Mouse (Mus musculus): Measurements from ENCODE around the gene Ccdc18. TPM values are rescaled to one million over a fixed set of nuclear protein-coding genes. Genes with fewer than 3 reads are reported as not detected.
"Not testable (repeated sequence)": the region's sequence is repeated elsewhere in the genome, so short reads cannot be mapped to it uniquely, and the experiment has no call there.

Gene Ccdc18
- polyA plus RNA-seq (2015; fragmentation: Nextera tagmentation; extraction: Ambion mirVana): 10.8 and 11.1 TPM in 2 replicates

DNA sequence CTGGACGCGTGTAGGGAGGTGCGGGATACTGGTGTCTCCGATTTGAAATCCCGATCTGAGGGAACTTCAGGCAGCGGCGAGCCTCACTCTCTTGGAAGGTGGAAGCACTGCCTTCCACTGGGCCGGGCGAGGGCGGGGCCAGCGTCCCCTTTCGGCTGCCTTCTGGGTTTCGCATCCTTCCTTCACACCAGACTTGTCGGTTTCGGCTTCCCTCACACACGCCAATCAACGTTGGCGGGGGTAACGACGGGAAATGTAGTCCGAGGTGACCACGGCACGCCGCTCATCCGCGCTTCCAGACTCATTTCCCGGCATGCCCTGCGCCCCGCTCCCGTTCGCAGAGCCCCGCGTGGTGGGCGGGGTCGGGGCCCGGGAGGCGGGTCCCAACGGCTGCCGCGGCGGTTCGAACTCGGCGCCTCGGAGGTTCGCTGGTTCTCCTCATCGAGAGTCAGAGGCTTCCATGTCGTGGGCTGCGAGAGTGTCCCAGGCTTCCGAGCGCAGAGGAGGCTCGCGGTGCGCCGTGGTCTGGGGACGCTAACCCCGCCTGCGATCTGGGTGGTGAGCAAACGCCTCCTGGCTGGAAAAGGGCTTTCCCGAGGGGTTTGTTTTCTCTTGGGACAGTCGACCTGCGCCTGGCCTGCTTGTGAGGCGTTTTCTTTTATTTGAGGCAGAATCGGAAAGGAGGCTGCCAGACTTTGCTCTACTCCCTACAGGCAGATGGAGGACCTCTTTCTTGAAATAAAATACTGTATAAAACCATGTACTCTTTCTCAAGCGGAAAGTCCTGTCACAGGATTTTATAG lies at the start of gene Ccdc18, which contains the start of gene Tmed5:
Gene Ccdc18 (plus strand): TSS at position 435 of the 803 bp plus-strand sequence.
Gene Tmed5 (minus strand): TSS at position 180 of the 803 bp plus-strand sequence.
- Histone ChIP-seq H3K4me1 (peaks cover 11% of the 10 kb centered on the region), H3K9me3 (no peaks in the 10 kb centered on the region), H3K27ac (peak within 1 kb of the TSS; percentile 89), H3K9ac (peak within 1 kb of the TSS; percentile 87), H3K4me3 (peak within 1 kb of the TSS; percentile 87), H3K36me3 (peaks cover 5% of the 10 kb centered on the region; the same call in 1 of the 2 replicates), H3K4me2 (peak within 1 kb of the TSS; percentile 66), H3K27me3 (no peaks in the 10 kb centered on the region)
- WGBS: under 1% methylated on average over 65 of the region's 65 CpGs
- peak; percentile 99 for ATAC-seq (ENCODE audit: insufficient number of reproducible peaks, insufficient read depth, low FRiP score, low TSS enrichment, low read depth)

DNA sequence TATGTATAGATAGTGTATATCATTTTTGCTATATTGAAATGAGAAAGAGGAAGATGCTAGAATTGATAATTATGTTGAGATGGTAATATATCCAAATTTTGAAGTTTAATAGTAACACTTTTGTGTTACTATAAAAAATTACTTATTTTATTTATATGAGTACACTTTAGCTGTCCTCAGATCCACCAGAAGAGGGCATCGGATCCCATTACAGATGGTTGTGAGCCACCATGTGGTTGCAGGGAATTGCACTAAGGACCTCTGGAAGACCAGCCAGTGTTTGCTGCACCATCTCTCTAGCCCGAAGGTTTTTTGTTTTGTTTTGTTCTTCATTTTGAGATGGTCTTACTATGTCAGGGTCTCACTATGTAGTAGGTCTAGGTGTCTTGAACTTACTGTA lies 47.2 kb upstream of the Ccdc18 start:
- H3K27me3 ChIP-seq: no peaks in the 10 kb centered on the region
- H3K4me2 ChIP-seq: no peak overlapping the region
- no peaks in the 10 kb centered on the region for H3K4me1 ChIP-seq
- ATAC-seq (ENCODE audit: insufficient number of reproducible peaks, insufficient read depth, low FRiP score, low TSS enrichment, low read depth): no peak
- no peak overlapping the region for H3K9ac ChIP-seq
- peaks cover 65% of the 10 kb centered on the region for H3K36me3 ChIP-seq
- H3K27ac ChIP-seq: no peak overlapping the region
- H3K4me3 ChIP-seq: no peak overlapping the region
- WGBS: 97% methylated on average over 2 of the region's 2 CpGs
- no peaks in the 10 kb centered on the region for H3K9me3 ChIP-seq

DNA sequence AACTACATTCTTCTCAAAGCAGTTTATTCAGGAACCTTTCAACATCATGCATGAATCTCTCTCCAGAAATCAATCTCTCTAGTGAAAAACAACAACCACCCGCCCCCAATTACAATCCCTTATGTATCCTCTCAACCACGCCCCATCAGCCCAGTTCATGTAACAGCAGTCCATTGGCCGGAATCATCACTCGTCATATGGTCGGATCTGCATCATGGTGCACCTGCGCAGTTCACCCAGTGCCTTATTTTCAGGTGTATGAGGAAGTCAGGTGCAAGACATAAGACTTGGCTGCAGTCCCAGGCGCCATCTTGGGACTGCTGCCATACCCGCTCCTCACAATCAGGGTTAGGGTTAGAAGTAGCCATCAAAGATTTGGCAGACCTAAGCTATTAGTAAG lies 39.9 kb upstream of the Ccdc18 start:
- not testable (repeated sequence) for H3K4me1 ChIP-seq; ATAC-seq (ENCODE audit: insufficient number of reproducible peaks, insufficient read depth, low FRiP score, low TSS enrichment, low read depth); H3K4me3 ChIP-seq; H3K9ac ChIP-seq; H3K9me3 ChIP-seq; H3K4me2 ChIP-seq; H3K27me3 ChIP-seq; H3K27ac ChIP-seq
- H3K36me3 ChIP-seq: peaks cover 69% of the 10 kb centered on the region
- 93% methylated on average over 8 of the region's 8 CpGs for WGBS

DNA sequence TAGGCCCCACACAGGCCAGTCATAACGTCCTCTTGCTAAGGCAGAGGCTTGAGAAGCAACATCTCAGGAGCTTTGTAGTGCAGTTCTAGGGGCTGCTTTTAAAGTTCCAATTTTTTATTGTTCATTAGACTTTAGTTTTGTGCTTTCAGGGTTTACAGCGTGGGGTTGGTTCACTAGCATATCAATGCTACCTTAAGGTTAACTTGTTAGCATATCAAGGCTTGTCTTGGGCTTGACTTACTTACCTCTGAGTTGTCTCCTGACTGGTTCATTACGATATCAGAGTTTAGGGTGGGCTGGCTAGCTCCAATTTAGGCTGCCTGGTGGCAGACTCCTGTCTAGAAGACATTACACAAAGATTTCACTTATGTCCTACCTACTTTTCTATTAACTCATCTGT lies 35.0 kb upstream of the Ccdc18 start:
- Histone ChIP-seq H3K9ac (no peak overlapping the region), H3K27ac (no peak overlapping the region), H3K4me3 (no peak overlapping the region), H3K4me1 (no peaks in the 10 kb centered on the region), H3K4me2 (no peak overlapping the region), H3K9me3 (no peaks in the 10 kb centered on the region), H3K27me3 (no peaks in the 10 kb centered on the region), H3K36me3 (peaks cover 63% of the 10 kb centered on the region)
- 94% methylated on average over 3 of the region's 3 CpGs for WGBS
- ATAC-seq (ENCODE audit: insufficient number of reproducible peaks, insufficient read depth, low FRiP score, low TSS enrichment, low read depth): no peak

DNA sequence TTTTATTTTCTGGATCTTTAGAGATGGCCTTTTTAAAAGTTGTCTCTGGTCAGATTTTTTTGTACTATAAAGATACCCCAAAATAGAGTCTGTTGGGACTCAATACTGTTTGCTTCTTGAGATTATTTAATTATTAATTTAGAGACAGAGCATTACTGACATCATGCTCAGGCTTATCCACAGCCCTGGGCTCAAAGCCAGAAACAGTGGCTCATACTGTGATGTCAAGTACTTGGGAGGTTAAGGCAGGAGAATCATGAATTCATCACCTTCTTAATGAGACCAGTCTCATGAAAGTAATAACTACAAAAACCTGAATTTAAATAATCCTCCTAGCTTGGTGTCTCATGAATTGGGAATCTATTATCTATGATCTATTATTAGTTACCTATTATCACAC lies 32.5 kb upstream of the Ccdc18 start:
- Histone ChIP-seq H3K4me3 (no peak overlapping the region), H3K27me3 (no peaks in the 10 kb centered on the region), H3K27ac (no peak overlapping the region), H3K9me3 (no peaks in the 10 kb centered on the region), H3K4me2 (no peak overlapping the region), H3K4me1 (no peaks in the 10 kb centered on the region), H3K9ac (no peak overlapping the region), H3K36me3 (peaks cover 66% of the 10 kb centered on the region)
- no peak for ATAC-seq (ENCODE audit: insufficient number of reproducible peaks, insufficient read depth, low FRiP score, low TSS enrichment, low read depth)

DNA sequence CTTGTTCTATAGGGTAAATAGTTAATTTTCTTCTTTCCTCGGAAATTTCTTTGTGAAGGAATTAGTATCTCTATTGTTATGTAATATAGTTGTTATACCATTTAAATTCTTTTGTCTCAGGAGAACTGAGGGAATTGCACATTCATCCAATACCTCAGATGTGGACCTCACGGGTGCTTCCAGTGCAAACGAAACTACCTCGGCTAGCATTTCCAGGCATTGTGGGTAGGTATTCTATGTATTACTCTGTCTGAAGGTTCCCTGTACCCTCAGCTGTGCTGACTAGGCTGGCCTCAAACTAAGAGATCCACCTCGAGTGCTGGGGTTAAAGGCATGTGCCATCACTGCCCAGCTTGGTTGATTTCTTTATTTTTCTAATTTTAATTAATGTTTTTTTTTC lies 28.4 kb upstream of the Ccdc18 start:
- no peak overlapping the region for H3K4me2 ChIP-seq
- H3K9me3 ChIP-seq: no peaks in the 10 kb centered on the region
- no peak for ATAC-seq (ENCODE audit: insufficient number of reproducible peaks, insufficient read depth, low FRiP score, low TSS enrichment, low read depth)
- H3K4me3 ChIP-seq: no peak overlapping the region
- peaks cover 58% of the 10 kb centered on the region for H3K36me3 ChIP-seq
- WGBS: 83% methylated on average over 5 of the region's 5 CpGs
- no peak overlapping the region for H3K9ac ChIP-seq
- H3K4me1 ChIP-seq: no peaks in the 10 kb centered on the region
- H3K27ac ChIP-seq: no peak overlapping the region
- no peaks in the 10 kb centered on the region for H3K27me3 ChIP-seq

DNA sequence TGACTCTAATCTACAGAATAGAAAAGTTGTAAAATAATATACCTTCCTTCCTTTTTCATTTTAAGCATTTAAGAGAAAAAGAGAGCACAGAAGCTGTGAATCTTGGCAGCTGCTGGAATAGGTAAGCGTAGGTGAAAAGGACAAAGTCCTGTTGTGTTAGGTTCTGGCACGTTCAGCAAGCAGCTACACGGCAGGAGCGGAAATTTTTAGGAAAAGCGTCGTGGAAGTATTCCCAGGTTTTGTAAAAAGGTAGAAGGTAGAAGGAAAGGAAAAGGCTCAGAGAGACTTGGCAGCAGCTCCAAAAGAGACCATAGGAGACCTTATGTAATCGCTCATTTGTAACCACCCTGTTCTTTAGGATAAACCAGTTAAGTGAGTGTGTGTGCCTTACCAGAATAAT lies 23.3 kb upstream of the Ccdc18 start:
- 94% methylated on average over 7 of the region's 7 CpGs for WGBS
- Histone ChIP-seq H3K4me2 (no peak overlapping the region), H3K27me3 (no peaks in the 10 kb centered on the region), H3K4me1 (no peaks in the 10 kb centered on the region), H3K36me3 (peaks cover 32% of the 10 kb centered on the region), H3K9ac (no peak overlapping the region), H3K9me3 (no peaks in the 10 kb centered on the region), H3K27ac (no peak overlapping the region), H3K4me3 (no peak overlapping the region)
- no peak for ATAC-seq (ENCODE audit: insufficient number of reproducible peaks, insufficient read depth, low FRiP score, low TSS enrichment, low read depth)

DNA sequence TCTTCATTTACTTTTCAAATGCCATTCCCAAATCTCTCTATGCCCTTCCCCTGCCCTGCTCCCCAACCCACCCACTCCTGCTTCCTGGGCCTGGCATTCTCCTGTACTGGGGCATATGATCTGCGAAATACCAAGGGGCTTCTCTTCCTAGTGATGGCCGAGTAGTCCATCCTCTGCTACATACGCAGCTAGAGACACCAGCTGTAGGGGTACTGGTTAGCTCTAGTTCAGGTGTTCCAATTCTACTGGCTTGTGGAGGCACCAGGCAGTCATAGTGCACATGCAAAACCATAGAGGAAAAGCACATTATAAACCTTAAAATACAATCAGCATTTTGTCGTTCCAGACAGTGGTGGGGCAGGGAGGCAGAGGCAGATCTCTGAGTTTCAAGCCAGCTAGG lies 15.0 kb upstream of the Ccdc18 start:
- no peak overlapping the region for H3K27ac ChIP-seq
- 91% methylated on average over 4 of the region's 4 CpGs for WGBS
- peaks cover 9% of the 10 kb centered on the region; the same call in 1 of the 2 replicates for H3K36me3 ChIP-seq
- no peak overlapping the region for H3K4me3 ChIP-seq
- H3K4me1 ChIP-seq: no peaks in the 10 kb centered on the region
- no peaks in the 10 kb centered on the region for H3K27me3 ChIP-seq
- no peak for ATAC-seq (ENCODE audit: insufficient number of reproducible peaks, insufficient read depth, low FRiP score, low TSS enrichment, low read depth)
- H3K9me3 ChIP-seq: no peaks in the 10 kb centered on the region
- H3K9ac ChIP-seq: no peak overlapping the region
- no peak overlapping the region for H3K4me2 ChIP-seq

DNA sequence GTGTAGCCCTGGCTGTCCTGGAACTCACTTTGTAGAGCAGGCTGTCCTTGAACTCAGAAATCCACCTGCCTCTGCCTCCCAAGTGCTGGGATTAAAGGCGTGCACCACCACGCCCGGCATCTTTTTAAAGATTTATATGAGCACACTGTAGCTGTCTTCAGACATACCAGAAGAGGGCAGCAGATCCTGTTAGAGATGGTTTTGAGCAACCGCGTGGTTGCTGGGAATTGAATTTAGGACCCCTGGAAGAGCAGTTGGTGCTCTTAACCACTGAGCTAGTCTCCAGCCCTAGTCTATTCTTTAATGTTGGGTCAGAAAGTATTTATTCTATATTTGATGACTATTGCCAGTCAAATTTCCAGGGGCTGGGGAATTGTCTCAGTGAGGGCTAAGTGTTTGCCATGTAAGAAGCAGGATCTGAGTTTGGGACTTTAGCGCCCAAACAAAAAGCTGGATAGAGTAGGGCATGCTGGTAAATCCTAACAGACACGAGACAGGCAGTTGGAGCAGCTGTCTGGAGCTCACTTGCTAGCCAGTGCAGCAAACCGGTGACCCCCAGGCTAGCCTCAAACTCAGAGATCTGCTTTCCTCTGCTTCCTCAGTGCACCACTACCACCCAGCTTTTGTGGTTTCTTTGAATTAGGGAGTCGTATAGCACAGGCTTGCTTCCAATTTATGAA lies 12.3 kb upstream of the Ccdc18 start:
- Histone ChIP-seq H3K36me3 (peaks cover 12% of the 10 kb centered on the region), H3K27me3 (no peaks in the 10 kb centered on the region), H3K27ac (no peak overlapping the region), H3K4me2 (no peak overlapping the region), H3K9ac (no peak overlapping the region), H3K4me1 (no peaks in the 10 kb centered on the region), H3K4me3 (no peak overlapping the region), H3K9me3 (no peaks in the 10 kb centered on the region)
- 83% methylated on average over 9 of the region's 9 CpGs for WGBS
- no peak for ATAC-seq (ENCODE audit: insufficient number of reproducible peaks, insufficient read depth, low FRiP score, low TSS enrichment, low read depth)

DNA sequence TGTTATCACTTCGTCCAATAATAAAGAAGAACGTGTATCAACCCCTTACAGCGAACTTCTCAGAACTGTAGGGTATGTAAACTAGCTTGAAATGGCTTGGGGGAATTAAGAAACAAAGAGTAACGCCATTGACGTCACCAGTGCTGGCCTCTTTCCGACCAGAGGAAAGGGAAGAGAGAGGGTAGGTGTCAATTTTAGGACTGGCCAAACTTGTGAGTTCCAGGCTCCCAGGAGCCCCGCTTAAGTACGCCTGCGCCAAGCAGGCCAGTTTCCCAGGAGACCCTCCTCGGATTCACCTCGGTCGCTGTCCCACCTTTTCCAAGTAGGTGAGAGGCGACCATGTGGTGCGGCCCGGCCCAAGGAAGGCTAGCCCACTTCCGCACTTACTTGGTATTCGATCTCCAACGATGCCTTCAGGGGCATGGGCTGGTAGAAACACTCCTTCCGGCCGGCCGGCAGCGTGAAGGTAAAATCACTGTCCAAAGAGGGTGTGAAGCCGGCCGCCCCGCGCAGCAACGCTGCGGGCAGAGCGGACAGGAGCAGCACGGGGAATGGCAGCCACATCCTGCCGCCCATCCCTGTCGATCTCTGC lies 730 bp upstream of the Ccdc18 start:
- Histone ChIP-seq H3K4me1 (peaks cover 11% of the 10 kb centered on the region), H3K36me3 (peaks cover 7% of the 10 kb centered on the region; the same call in 1 of the 2 replicates), H3K4me2 (peak overlapping the region; percentile 66), H3K27ac (peak overlapping the region; percentile 89), H3K9ac (peak overlapping the region; percentile 87), H3K9me3 (no peaks in the 10 kb centered on the region), H3K4me3 (peak overlapping the region; percentile 87), H3K27me3 (no peaks in the 10 kb centered on the region)
- peak; percentile 21 for ATAC-seq (ENCODE audit: insufficient number of reproducible peaks, insufficient read depth, low FRiP score, low TSS enrichment, low read depth)
- WGBS: 0% methylated on average over 32 of the region's 32 CpGs

DNA sequence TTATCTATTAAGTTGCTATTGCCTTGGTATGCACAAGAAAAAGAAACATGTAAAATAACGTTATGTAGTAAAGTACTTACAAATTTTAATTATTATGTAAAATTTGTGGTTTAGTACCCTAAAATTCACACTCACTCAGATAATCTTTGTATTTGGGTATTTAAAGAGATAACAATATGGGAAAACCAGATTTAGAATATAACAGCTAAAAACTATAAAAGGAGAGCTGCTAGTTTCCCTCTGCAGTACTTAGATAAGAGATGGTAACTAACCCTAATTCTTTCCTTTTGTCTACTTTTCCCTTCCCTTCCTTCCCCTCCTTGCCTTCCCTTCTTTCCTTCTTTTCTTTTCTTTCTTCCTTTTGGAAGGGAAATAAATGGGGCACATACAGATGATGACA lies 19.9 kb downstream of the Ccdc18 start:
- H3K9me3 ChIP-seq: no peaks in the 10 kb centered on the region
- no peaks in the 10 kb centered on the region for H3K4me1 ChIP-seq
- no peaks in the 10 kb centered on the region for H3K36me3 ChIP-seq
- ATAC-seq (ENCODE audit: insufficient number of reproducible peaks, insufficient read depth, low FRiP score, low TSS enrichment, low read depth): no peak
- H3K27me3 ChIP-seq: no peaks in the 10 kb centered on the region
- no peak overlapping the region for H3K9ac ChIP-seq
- H3K27ac ChIP-seq: no peak overlapping the region
- no peak overlapping the region for H3K4me3 ChIP-seq
- no peak overlapping the region for H3K4me2 ChIP-seq
- 83% methylated on average over 1 of the region's 1 CpGs for WGBS
